Mouse (Mus musculus): ENCODE measurements around the gene Erp29. TPM values are rescaled to one million over a fixed set of nuclear protein-coding genes. Genes with fewer than 3 reads are reported as not detected.
A peak's percentile ranks its signal among the peaks of the same experiment; 100 is the strongest.

The Erp29 gene
- polyA plus RNA-seq, 1 experiment from 2014 or later: 102 TPM

DNA sequence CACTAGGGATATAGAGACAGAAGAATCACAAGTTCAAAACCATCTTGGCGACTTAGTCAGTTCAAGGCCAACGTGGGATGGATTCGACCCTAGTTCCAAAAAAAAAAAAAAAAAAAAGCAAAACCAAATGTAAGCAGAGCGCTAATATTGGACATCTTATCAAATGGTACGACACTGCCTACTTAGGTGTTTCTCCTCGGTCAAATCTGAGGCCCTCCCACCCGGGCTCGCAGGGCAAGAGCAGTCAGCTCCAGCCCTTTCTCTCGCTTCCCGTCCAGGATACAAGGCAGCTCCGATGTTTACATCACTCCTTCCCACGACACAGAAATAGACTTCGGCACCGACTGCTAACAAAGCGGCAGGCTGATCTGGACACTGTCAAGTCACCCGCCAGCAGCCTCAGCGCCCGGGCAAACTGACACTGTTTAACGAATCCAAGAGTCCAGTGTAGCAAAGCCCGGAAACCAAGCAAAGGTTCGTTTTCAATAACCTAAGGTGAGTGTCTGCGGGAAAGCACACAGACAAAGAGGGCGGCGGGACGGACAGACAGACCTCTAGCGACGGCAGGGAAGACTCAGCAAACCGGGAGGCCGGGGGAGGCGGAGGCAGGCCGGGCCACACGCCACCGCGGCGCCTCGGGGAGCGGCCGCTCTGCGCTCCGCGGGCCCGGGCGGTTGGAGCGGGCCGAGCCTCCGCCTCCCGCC is 67.4 kb downstream of the Erp29 start:
- WGBS: 3% methylated on average over 45 of the region's 47 CpGs
- H3K27me3 ChIP-seq (ENCODE audit: control insufficient read depth, insufficient read depth, low read length): no peaks in the 10 kb centered on the region
- peak overlapping the region; percentile 78 for H3K4me2 ChIP-seq (ENCODE audit: low read depth, low read length)
- no peaks in the 10 kb centered on the region for H3K9me3 ChIP-seq (replicated peaks; ENCODE audit: control insufficient read depth, low read length)
- peak overlapping the region; percentile 83 for H3K9ac ChIP-seq (replicated peaks; ENCODE audit: low read length)
- peak overlapping the region; percentile 62 for H3K27ac ChIP-seq (replicated peaks; ENCODE audit: low read depth, low read length)
- DNase-seq (ENCODE audit: low spot score) (peak; percentile 64), ATAC-seq (replicated peaks; ENCODE audit: insufficient number of reproducible peaks, low FRiP score, low TSS enrichment, low read depth) (peak; percentile 73)
- H3K36me3 ChIP-seq (replicated peaks; ENCODE audit: control insufficient read depth, insufficient read depth, low read depth, low read length): peaks cover 3% of the 10 kb centered on the region
- peak overlapping the region; percentile 76 for H3K4me3 ChIP-seq (ENCODE audit: low read depth, low read length)
- H3K4me1 ChIP-seq (ENCODE audit: control insufficient read depth, insufficient read depth, low read length): no peaks in the 10 kb centered on the region

DNA sequence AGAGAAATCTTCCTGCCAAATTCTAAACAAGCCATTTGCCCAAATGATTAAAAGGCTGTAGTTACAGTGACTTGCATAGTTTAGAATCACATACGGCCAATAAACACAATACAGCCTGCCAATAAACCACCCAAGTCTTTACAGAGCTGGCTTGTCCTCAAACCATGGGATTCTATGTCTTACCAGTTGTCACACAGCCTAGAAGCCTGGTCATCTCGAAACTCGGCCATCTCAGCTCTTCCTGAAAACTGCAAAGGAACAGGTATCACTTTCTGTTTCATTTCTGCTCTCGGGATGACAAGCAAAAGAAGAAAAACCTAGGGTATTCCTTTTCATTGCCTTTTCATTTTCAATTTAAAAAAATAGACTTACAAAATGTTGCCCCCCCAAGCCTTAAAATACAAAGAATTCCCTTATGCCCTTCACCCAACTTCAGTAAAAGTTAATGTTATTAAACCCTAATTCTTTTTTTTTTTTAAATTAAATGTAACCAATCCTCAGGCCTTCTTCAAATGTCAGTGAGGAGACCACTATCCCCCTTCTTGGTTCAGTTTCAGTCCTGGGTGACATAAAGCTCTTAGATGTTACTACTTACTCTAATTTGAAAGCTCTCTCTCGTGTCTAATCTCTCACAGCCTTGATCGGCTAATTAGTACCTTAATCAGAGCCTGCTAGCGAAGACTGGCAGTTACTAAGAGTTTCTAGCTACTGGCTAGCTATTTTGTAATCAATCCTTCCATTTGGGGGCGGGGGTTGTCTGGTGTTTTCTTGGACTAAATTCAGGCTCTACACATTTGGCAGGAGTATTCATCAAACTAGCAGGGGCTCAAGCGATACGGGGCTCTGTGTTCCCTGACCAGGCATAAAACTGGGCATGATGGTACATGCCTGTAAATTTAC is 68.2 kb downstream of the Erp29 start:
- no peaks in the 10 kb centered on the region for H3K4me1 ChIP-seq (ENCODE audit: control insufficient read depth, insufficient read depth, low read length)
- H3K27me3 ChIP-seq (ENCODE audit: control insufficient read depth, insufficient read depth, low read length): no peaks in the 10 kb centered on the region
- DNase-seq (ENCODE audit: low spot score) (no peak), ATAC-seq (replicated peaks; ENCODE audit: insufficient number of reproducible peaks, low FRiP score, low TSS enrichment, low read depth) (no peak)
- H3K4me2 ChIP-seq (ENCODE audit: low read depth, low read length): peak overlapping the region; percentile 78
- H3K36me3 ChIP-seq (replicated peaks; ENCODE audit: control insufficient read depth, insufficient read depth, low read depth, low read length): peaks cover 6% of the 10 kb centered on the region
- H3K4me3 ChIP-seq (ENCODE audit: low read depth, low read length): peak overlapping the region; percentile 76
- H3K9ac ChIP-seq (replicated peaks; ENCODE audit: low read length): peak overlapping the region; percentile 83
- 62% methylated on average over 10 of the region's 10 CpGs for whole genome bisulfite sequencing
- H3K9me3 ChIP-seq (replicated peaks; ENCODE audit: control insufficient read depth, low read length): no peaks in the 10 kb centered on the region
- H3K27ac ChIP-seq (replicated peaks; ENCODE audit: low read depth, low read length): no peak overlapping the region

DNA sequence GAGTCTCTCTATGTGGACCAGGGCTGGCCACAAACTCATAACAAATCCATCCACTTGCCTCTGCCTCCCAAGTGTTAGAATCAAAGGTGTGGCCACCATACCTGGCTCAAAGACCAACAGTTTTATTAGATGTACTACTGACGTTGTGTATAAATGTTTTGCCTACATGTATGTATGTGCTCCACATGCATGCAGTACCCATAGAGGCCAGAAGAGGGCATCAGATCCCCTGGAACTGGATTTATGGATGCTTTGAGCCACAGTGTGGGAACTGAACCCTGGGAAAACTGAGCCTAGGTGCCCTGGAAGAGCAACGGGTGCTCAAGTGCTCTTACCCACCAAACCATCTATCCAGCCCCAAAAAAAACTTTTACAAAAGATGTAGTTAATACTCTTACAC is 71.6 kb downstream of the Erp29 start:
- DNase-seq (ENCODE audit: low spot score) (no peak), ATAC-seq (replicated peaks; ENCODE audit: insufficient number of reproducible peaks, low FRiP score, low TSS enrichment, low read depth) (no peak)
- no peak overlapping the region for H3K4me3 ChIP-seq (ENCODE audit: low read depth, low read length)
- no peaks in the 10 kb centered on the region for H3K4me1 ChIP-seq (ENCODE audit: control insufficient read depth, insufficient read depth, low read length)
- H3K4me2 ChIP-seq (ENCODE audit: low read depth, low read length): no peak overlapping the region
- H3K36me3 ChIP-seq (replicated peaks; ENCODE audit: control insufficient read depth, insufficient read depth, low read depth, low read length): peaks cover 10% of the 10 kb centered on the region
- H3K27ac ChIP-seq (replicated peaks; ENCODE audit: low read depth, low read length): no peak overlapping the region
- no peak overlapping the region for H3K9ac ChIP-seq (replicated peaks; ENCODE audit: low read length)
- WGBS: 97% methylated on average over 2 of the region's 2 CpGs
- H3K27me3 ChIP-seq (ENCODE audit: control insufficient read depth, insufficient read depth, low read length): no peaks in the 10 kb centered on the region
- no peaks in the 10 kb centered on the region for H3K9me3 ChIP-seq (replicated peaks; ENCODE audit: control insufficient read depth, low read length)

DNA sequence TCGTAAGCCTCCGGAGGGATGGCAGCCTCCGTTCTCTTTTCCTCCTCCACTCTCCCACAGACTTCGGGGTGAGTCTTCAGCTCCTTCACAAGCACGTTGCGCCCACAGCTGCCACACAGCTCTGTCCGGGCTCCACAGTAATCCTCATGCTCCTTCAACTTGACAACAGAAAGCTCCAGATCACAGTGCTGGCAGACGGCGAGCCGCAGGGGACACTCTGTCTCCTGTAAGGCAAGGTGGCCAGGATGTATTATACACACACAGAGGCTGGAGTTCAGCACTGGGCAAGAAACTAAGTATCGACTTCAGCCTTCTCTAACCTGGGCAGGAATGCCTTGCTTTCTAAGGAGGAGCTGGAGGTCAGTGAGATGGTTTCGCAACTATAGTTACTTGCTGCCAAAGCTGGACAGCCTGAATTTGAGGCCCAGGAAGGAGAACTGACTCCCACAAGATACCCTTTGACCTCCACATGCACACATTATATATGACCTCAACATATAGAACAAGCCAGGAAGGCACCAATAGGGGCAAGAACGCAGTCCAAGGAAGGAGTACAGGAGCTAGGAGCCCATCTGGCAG is 73.5 kb downstream of the Erp29 start:
- no peaks in the 10 kb centered on the region for H3K27me3 ChIP-seq (ENCODE audit: control insufficient read depth, insufficient read depth, low read length)
- ATAC-seq (replicated peaks; ENCODE audit: insufficient number of reproducible peaks, low FRiP score, low TSS enrichment, low read depth): no peak

More for the DNA sequence above, 73.5 kb downstream of the Erp29 start:
- H3K27ac ChIP-seq (replicated peaks; ENCODE audit: low read depth, low read length): no peak overlapping the region
- H3K4me2 ChIP-seq (ENCODE audit: low read depth, low read length): no peak overlapping the region
- H3K9ac ChIP-seq (replicated peaks; ENCODE audit: low read length): no peak overlapping the region
- no peak overlapping the region for H3K4me3 ChIP-seq (ENCODE audit: low read depth, low read length)
- DNase-seq (ENCODE audit: low spot score): no peak
- H3K36me3 ChIP-seq (replicated peaks; ENCODE audit: control insufficient read depth, insufficient read depth, low read depth, low read length): peaks cover 12% of the 10 kb centered on the region
- no peaks in the 10 kb centered on the region for H3K9me3 ChIP-seq (replicated peaks; ENCODE audit: control insufficient read depth, low read length)
- no peaks in the 10 kb centered on the region for H3K4me1 ChIP-seq (ENCODE audit: control insufficient read depth, insufficient read depth, low read length)
- 94% methylated on average over 13 of the region's 13 CpGs for WGBS

Other genes with a start within 250 kb of the Erp29 start
- 776 and 796 TPM in 2 replicates for gene Rpl6, start 248.0 kb downstream of the Erp29 start, polyA plus RNA-seq (2014; fragmentation: Nextera tagmentation; extraction: Ambion mirVana)
- 5.7 and 7.2 TPM in 2 replicates for gene Hectd4, start 232.3 kb downstream of the Erp29 start, polyA plus RNA-seq (2014; fragmentation: Nextera tagmentation; extraction: Ambion mirVana)
- gene Trafd1, start 66.9 kb downstream of the Erp29 start, polyA plus RNA-seq (2014; fragmentation: Nextera tagmentation; extraction: Ambion mirVana): 62.1 and 69.5 TPM in 2 replicates
- gene Naa25, start 54.6 kb downstream of the Erp29 start, polyA plus RNA-seq (2014; fragmentation: Nextera tagmentation; extraction: Ambion mirVana): 47.8 and 51.8 TPM in 2 replicates
- 0.45 and 0.96 TPM in 2 replicates for gene Tmem116, start 613 bp downstream of the Erp29 start, polyA plus RNA-seq (2014; fragmentation: Nextera tagmentation; extraction: Ambion mirVana)
- not detected in 2 replicates for gene Adam1b, start 50.9 kb upstream of the Erp29 start, polyA plus RNA-seq (2014; fragmentation: Nextera tagmentation; extraction: Ambion mirVana)
- gene Adam1a, start 93.0 kb upstream of the Erp29 start, polyA plus RNA-seq (2014; fragmentation: Nextera tagmentation; extraction: Ambion mirVana): 1.5 TPM in 2 replicates
- gene Gm42878, start 93.0 kb upstream of the Erp29 start, polyA plus RNA-seq (2014; fragmentation: Nextera tagmentation; extraction: Ambion mirVana): not detected in 2 replicates
- gene Mapkapk5, start 93.4 kb upstream of the Erp29 start, polyA plus RNA-seq (2014; fragmentation: Nextera tagmentation; extraction: Ambion mirVana): 55.8 and 57.1 TPM in 2 replicates
- gene Aldh2, start 141.3 kb upstream of the Erp29 start, polyA plus RNA-seq (2014; fragmentation: Nextera tagmentation; extraction: Ambion mirVana): 84.4 and 88.8 TPM in 2 replicates
- 1.5 and 1.8 TPM in 2 replicates for gene Acad12, start 166.4 kb upstream of the Erp29 start, polyA plus RNA-seq (2014; fragmentation: Nextera tagmentation; extraction: Ambion mirVana)
- 1.2 and 1.7 TPM in 2 replicates for gene Acad10, start 208.0 kb upstream of the Erp29 start, polyA plus RNA-seq (2014; fragmentation: Nextera tagmentation; extraction: Ambion mirVana)
- gene Brap, start 208.1 kb upstream of the Erp29 start, polyA plus RNA-seq (2014; fragmentation: Nextera tagmentation; extraction: Ambion mirVana): 37.4 and 38.7 TPM in 2 replicates

Measured in embryonic facial prominence, embryonic 11.5 days (tissue).